Mouse (Mus musculus): ENCODE results near the gene Cadps.

The Cadps gene

DNA sequence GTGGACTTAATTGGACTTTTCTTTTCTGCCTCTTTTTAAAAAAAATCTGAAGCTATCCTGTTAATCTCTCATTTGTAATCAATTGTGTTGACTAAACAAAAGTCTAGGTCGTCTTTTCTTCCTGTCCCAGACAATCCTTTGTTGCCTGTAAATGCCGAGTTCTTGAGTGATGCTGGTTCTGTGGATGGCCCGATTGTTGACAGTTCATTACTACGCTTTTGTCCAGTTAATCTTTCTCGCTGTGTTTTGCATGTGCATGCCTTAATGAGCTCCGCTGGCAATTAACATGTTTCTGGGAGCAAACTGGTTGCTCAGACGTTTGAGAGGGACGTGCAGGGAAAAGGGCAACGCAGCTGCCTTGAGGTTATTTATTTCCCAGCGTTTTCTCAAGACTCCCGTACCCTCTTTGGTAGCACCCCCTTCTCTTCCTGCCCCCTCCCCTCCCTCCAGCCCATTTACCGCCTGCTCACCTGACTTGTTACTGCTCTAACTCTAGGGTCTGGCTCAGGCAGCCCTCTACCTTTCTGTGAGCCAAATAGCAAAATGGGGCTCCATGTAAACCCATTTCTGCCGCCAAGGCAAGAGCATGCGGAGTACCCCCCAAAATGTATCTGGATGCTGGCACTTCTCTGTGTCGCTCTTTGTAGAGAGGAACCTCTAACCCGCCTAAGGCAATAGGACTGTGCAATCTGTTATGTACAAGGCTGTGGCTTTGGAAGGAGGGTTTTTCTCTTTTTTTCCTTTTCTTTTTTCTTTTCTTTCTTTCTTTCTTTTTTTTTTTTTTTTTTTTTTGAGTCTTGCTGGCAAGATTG lies 484.7 kb downstream of the Cadps start:
- DNase-seq: no peak

DNA sequence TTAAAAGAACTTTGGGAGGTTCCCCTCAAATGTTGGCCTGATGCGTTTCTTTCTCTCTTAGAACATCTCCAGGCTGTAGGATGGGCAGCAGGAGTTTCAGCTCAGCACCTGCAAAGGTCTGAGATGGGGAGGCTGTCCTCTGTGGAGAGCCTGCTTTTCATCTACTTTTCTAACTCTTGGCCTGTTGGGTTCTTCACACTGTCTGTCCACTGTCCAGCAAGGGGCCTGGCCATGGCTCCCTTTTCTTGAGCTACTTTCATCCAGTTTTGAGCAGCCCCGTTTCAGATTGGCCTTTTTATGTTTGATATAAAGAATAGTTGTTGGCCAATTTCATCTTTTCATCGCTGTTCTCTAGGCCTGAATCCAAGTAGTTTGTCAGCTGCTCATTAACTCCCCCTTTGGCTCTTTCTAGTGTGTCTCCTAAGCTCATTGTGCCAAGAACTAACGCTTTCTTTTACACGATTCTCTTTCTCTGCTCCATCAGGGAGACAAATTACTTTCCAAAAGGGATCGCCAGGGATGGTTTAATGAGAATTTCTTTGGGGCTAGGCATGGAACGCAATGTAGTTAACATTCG lies 485.4 kb downstream of the Cadps start:
- no peak for DNase-seq

DNA sequence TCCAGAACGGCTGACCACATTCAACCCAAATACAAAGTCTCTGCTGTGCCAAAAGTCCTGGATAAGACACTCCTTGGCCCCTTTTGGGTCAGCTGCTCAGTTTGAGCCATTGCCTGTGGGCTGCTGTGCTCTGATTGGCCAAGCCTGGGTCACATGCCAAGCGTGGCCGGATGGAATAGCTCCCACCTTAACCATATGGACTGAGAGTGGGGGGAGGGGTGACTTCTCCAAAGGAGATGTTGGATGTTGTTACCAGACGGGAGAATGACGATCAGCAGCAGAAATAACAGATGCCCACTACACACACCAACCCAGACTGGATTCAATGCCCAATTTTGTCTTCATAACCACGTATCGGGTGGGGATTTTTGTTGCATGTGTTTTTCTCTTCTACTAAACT lies 488.0 kb downstream of the Cadps start:
- no peak for DNase-seq

DNA sequence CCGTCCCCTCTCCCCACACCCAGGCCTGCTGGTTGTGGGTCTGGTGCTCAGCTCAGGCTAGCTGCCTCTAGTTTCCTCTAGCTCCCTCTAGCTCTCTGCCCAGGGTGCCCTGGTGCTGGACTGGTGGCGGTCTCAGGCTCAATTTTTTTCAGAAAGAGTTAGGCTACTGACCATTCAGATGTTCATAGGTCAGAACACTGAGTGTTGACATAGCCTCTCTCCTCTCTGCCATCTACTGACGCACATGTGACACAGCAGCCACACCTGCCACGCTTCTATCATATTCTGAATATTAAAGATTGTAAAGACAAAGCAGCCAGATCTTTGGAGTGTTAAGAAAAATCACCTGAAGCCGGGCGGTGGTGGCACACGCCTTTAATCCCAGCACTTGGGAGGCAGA lies 489.3 kb downstream of the Cadps start:
- no peak for DNase-seq

Measured in lung, adult 18-20 months (tissue).